16 mouse cellular contexts compared by ENCODE assay signal in the genomic region with DNA sequence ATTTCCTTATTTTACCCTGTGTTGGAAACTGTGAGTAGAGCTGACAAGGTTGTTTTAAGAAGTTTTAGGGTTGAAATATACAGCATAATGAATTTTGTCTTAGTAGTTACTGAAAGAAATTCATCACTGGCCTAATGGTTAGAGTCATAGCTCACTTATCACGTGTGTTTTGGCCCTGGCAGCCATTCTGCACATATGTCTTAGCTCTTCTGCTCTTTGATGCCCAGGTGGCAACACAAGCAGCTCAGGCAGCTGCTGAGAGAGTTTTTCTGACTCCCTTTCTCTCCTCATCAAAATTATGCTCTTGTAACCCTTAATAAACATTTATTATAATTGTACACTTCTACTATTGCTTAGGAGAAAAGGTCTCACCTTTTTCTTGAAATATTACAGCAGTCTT.
"Had no signal": no experiment of that assay in that cellular context is flagged by ENCODE, and none has a peak within 500 bp of the region (broad histone marks: within the 10 kb centered on the region; RNA-seq: fewer than 3 reads in every experiment).

No protein-coding gene starts in this region.

- H3K9ac ChIP-seq: limb, embryonic 12.5 days; liver, embryonic 13.5 days; liver, postnatal 0 days; lung, embryonic 15.5 days; midbrain, embryonic 12.5 days; neural tube, embryonic 13.5 days had no signal

- H3K4me2 ChIP-seq: limb, embryonic 12.5 days; liver, embryonic 13.5 days; lung, embryonic 15.5 days; midbrain, embryonic 12.5 days; neural tube, embryonic 13.5 days had no signal

- H3K9me3 ChIP-seq: limb, embryonic 12.5 days; liver, embryonic 13.5 days; lung, embryonic 15.5 days; megakaryocyte, embryonic 14.5 days; midbrain, embryonic 12.5 days; neural tube, embryonic 13.5 days had no signal

- H3K27me3 ChIP-seq: limb, embryonic 12.5 days; liver, embryonic 13.5 days; lung, embryonic 15.5 days; megakaryocyte, embryonic 14.5 days; midbrain, embryonic 12.5 days; neural tube, embryonic 13.5 days had no signal

- H3K4me3 ChIP-seq: limb, embryonic 12.5 days; liver, embryonic 13.5 days; lung, embryonic 15.5 days; megakaryocyte, embryonic 14.5 days; midbrain, embryonic 12.5 days; neural tube, embryonic 13.5 days had no signal

- ATAC-seq: liver, postnatal 0 days; midbrain, embryonic 16.5 days had no signal

- H3K36me3 ChIP-seq: limb, embryonic 12.5 days; liver, embryonic 13.5 days; lung, embryonic 15.5 days; midbrain, embryonic 12.5 days; neural tube, embryonic 13.5 days had no signal

- DNase-seq: kidney, adult 9 months; kidney, postnatal 36 days; layer of hippocampus, adult 9-11 months; liver; liver, embryonic 13.5 days; liver, postnatal 0 days; lung, postnatal 14 days; right cerebral cortex, postnatal 14 days had no signal

- H3K4me1 ChIP-seq: limb, embryonic 12.5 days; liver, embryonic 13.5 days; midbrain, embryonic 12.5 days; neural tube, embryonic 13.5 days had no signal

- H3K27ac ChIP-seq: kidney, postnatal 0 days; limb, embryonic 12.5 days; liver, embryonic 13.5 days; lung, embryonic 15.5 days; macrophage; midbrain, embryonic 12.5 days; neural tube, embryonic 13.5 days had no signal
